Mouse (Mus musculus) CH12F3 (cell line): Measurements from ENCODE around the gene Slc35b1.

Source experiments
- in situ Hi-C: fragments of 300-500 bp; cut with MboI; formaldehyde crosslinking; loops from 2 replicates; pipeline ENCODE4 v1.14.3; 2020; ENCODE audit warnings: low sequenced_read_pairs

The Slc35b1 gene

DNA sequence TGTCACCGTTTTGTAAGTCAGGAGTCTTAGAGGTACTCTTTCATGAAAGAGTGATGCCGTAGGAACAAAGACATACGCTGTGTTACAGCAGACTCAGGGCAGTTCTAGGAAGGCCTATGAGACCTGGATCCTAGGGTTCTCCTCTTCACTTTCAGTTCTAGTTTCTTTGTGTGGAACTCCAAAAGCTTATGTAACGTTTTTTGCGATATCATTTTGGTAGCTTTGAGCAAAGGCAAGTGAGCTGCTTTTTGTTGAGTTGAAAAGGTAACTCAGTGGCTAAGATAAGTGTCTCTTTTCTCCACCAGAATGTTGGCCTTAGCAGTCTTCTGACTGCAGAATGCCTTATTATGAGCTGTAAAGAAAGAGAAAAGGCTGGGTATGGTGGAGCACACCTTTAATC is 32.8 kb downstream of the Slc35b1 start:
- in situ Hi-C loops: no loop called here

DNA sequence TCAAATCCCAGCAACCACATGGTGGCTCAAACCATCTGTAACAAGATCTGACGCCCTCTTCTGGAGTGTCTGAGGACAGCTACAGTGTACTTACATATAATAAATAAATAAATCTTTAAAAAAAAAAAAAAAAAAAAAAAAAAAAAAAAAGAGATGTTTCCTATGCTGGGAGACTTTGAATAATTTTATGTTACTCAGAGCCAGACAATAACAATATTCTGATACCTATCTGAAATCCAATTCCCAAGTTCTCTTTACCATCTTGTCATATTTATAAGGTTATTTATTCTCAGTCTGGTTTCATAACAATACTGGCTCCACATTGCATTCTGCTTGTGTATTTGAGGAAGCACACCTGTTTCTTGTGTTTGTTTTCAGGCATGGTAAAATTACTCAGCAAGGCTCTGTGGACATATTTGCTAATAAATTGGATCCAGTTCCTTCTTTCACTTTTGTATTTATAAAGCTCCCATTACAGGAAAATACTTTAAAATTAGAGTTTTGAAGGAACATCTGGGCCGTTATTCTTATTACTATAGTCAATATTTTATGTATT is 36.5 kb downstream of the Slc35b1 start:
- in situ Hi-C loops: no loop called here

DNA sequence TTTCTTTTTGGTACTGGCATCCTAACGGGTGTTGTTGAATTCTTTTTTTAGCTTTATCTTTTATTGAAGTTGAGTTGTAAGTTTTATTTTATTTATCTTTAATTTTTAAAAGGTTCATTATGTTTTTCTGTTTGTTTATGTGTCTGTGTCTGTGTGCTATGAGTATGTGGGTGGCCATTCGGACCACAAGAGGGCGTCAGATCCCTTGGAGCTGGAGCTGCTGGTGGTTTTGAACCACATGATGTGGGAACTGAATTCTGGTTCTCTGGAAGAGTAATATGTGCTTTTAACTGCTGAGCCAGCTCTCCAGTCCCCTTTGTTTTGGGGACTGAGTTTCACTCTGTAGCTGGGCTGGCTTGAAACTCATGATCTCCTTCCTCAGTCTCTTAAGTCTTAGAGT is 39.0 kb downstream of the Slc35b1 start:
- in situ Hi-C loops: no loop called here

DNA sequence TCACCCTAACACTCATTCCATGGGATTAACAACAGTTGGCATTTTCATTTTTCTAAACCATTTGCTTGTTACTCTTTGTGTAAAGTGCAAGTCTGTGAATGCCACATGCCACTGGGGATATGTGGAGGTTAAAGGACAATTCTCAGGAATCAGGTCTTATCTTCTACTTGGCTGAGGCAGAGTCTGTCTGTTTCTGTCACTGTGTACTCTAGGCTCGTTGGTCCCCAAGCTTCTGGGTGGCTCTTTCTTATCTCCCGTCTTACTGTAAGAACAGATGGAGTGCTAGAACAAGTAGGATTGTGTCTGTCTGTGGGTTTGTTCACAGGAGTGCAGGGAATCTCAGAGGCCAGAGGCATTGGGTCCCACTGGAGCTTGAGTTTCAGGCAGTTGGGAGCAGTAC is 46.9 kb downstream of the Slc35b1 start:
- in situ Hi-C loops: no loop called here

DNA sequence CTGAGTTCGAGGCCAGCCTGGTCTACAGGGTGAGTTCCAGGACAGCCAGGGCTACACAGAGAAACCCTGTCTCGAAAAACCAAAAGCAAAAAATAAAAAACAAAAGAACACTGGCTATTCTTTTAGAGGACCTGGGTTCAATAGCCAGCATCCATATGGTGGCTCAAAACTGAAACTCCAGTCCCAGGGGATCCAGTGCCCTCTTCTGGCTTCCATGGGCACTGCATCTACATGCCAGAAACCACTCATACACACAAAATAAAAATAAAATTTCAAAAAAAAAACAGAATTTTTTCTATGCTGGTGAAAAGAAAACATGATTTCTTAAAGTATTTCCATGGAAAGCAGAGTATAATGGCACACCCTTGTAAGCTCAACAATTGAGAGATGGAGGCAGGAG is 47.7 kb downstream of the Slc35b1 start:
- in situ Hi-C loops: no loop called here
